Mouse (Mus musculus) erythroblast, embryonic 14.5 days (primary cell): ENCODE measurements at regions not wholly inside any gene's neighbourhood (a gene's known extent, or its start where the extent isn't known, plus 50 kb on each side); places are given as distances from the start of the nearest gene placed in this dataset.

Experiments used
- GATA1 ChIP-seq: IDR thresholded peaks from 2 replicates; pipeline ENCODE4 v1.6.1; 2012; ENCODE audit warnings: low read length, inconsistent platforms, mixed read lengths
- TAL1 ChIP-seq: IDR thresholded peaks from 3 replicates; pipeline ENCODE4 v1.6.1; 2012; ENCODE audit warnings: low read length, inconsistent platforms, mixed read lengths

DNA sequence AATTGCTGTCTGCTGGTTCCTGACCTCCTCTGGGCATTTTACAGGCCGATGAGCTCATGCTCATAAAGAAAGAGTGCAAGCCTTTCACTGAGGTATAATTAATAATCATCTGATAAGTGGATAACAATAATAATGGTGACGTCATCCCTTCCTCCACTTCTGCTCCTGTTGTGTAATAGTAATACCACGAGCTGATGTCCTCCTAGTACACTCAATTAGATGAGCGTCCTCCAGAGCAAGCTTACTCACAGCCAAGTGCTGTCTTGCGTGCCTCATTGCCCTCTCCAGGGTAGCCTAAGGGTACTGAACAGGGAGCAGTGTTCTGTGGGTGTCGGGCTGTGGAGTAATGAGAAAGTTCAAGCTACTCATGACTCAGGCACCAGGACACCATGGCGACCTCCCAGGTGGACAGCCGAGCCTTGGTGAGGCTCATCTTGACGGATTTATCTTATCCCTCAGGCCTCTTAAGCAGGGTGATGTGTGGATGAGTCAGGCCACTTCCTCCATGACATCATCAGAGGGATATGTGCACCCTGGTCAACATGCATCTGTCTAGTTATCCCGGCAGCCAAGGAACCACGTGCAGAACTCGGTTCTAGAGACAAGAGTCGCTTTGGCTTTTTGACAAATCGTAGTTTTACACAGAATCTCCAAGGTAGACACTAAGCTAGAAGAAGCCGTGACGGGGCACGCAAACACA lies 135.9 kb upstream of the Tsc22d1 start:
- TF ChIP-seq GATA1 (no peak), TAL1 (no peak)
